Comparison of ENCODE assay signal across 27 mouse cellular contexts in the genomic region with DNA sequence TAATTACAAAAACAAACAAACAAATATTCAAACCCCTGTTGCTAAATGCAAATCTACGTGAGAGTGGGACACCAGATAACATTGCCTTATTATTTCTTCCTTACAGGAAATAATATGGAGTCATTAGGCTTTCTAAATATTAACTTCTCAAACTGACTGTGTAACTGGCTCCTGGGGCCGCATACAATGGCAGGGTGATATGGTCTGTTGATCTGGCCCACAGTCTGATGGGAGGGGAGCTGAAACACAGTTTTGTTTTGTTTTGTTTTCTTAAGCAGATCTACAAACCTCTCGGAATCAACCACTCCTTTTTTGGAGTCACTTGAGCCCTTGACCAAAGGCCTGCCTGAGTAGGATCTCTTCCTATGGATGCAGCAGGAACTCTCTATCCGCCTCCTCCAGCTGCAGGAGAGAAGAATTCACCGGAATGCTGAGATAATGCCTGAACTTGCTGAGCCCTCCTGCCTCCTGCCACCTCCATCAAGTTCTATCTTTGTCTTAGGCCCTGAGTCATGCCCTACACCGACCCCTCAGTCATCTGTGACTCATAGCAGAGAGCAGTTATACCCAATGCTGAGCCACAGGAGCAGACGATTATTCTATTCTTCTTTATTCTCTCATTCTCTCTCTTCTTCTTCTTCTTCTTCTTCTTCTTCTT.
DNase-seq lines count a peak whose midpoint lies in the region; ATAC-seq lines count a peak whose summit lies in the region.
"Had no signal": no experiment of that assay in that cellular context is flagged by ENCODE, and none has a peak within 500 bp of the region (broad histone marks: within the 10 kb centered on the region; RNA-seq: fewer than 3 reads in every experiment).

No protein-coding gene starts in this region.

- H3K9ac ChIP-seq in kidney, embryonic 14.5 days (ENCODE audit: low read depth, low read length): no peak overlapping the region
- H3K9ac ChIP-seq: embryonic facial prominence, embryonic 13.5 days; forebrain, postnatal 0 days; heart, embryonic 13.5 days; hindbrain, embryonic 14.5 days; limb, embryonic 13.5 days; liver, embryonic 12.5 days; liver, postnatal 0 days; midbrain, embryonic 12.5 days; neural tube, embryonic 15.5 days had no signal

- H3K4me3 ChIP-seq in kidney, embryonic 14.5 days (ENCODE audit: low read length): no peak overlapping the region
- H3K4me3 ChIP-seq: embryonic facial prominence, embryonic 13.5 days; erythroblast, embryonic 14.5 days; heart, embryonic 13.5 days; layer of hippocampus, adult 2 months; limb, embryonic 13.5 days; liver, embryonic 12.5 days; megakaryocyte, embryonic 14.5 days; midbrain, embryonic 12.5 days; neural tube, embryonic 15.5 days had no signal

- ATAC-seq in kidney, embryonic 14.5 days (ENCODE audit: low FRiP score, low TSS enrichment): peak; percentile 73; the same call in 1 of the 2 replicates
- ATAC-seq: forebrain, postnatal 0 days; liver, embryonic 12.5 days; liver, postnatal 0 days had no signal

- H3K36me3 ChIP-seq in kidney, embryonic 14.5 days (ENCODE audit: control insufficient read depth, insufficient read depth, low read length): no peaks in the 10 kb centered on the region
- H3K36me3 ChIP-seq: embryonic facial prominence, embryonic 13.5 days; heart, embryonic 13.5 days; limb, embryonic 13.5 days; liver, embryonic 12.5 days; midbrain, embryonic 12.5 days; neural tube, embryonic 15.5 days had no signal

- 72% methylated on average over 7 of the region's 7 CpGs for WGBS in kidney, embryonic 14.5 days

- peak overlapping the region; percentile 55; the same call in 1 of the 2 replicates for H3K27ac ChIP-seq in kidney, embryonic 14.5 days (ENCODE audit: low read depth, low read length)
- H3K27ac ChIP-seq: embryonic facial prominence, embryonic 13.5 days; heart, embryonic 13.5 days; hindbrain, embryonic 14.5 days; layer of hippocampus, adult 2 months; limb, embryonic 13.5 days; liver, embryonic 12.5 days; midbrain, embryonic 12.5 days; neural tube, embryonic 15.5 days had no signal

- no peaks in the 10 kb centered on the region for H3K4me1 ChIP-seq in kidney, embryonic 14.5 days (ENCODE audit: control insufficient read depth, insufficient read depth, low read length)
- H3K4me1 ChIP-seq: embryonic facial prominence, embryonic 13.5 days; limb, embryonic 13.5 days; liver, embryonic 12.5 days; megakaryocyte, embryonic 14.5 days; midbrain, embryonic 12.5 days; neural tube, embryonic 15.5 days had no signal

- DNase-seq in adrenal gland, adult (ENCODE audit: inconsistent age in 2 of 2, low spot score in 1 of 2): peak; percentile 40 to 58
- DNase-seq in adrenal gland, postnatal 10 days: no peak
- no peak for DNase-seq in kidney, adult 8-10 months
- DNase-seq in 3T3-L1 (ENCODE audit: low read depth, low spot score) (peak; percentile 86), ZHBTc4 (ENCODE audit: low read depth, low spot score) (peak; percentile 2)
- no peak for DNase-seq in left cerebral cortex, adult 11 months (ENCODE audit: low spot score)
- DNase-seq in urinary bladder, postnatal 10 days (ENCODE audit: low spot score): no peak
- DNase-seq: cerebellum, adult 18-20 months; cerebellum, postnatal 10 days; forebrain, postnatal 0 days; heart, postnatal 10 days; kidney, postnatal 14 days; liver, postnatal 0 days; lung, postnatal 4 days; retina, postnatal 1 day; right cerebral cortex, postnatal 14 days had no signal

- H3K27me3 ChIP-seq in kidney, embryonic 14.5 days (ENCODE audit: control insufficient read depth, insufficient read depth, low read length): no peaks in the 10 kb centered on the region
- H3K27me3 ChIP-seq: embryonic facial prominence, embryonic 13.5 days; heart, embryonic 13.5 days; limb, embryonic 13.5 days; liver, embryonic 12.5 days; megakaryocyte, embryonic 14.5 days; neural tube, embryonic 15.5 days had no signal

- H3K9me3 ChIP-seq in kidney, embryonic 14.5 days (ENCODE audit: control insufficient read depth, low read length): no peaks in the 10 kb centered on the region
- H3K9me3 ChIP-seq: embryonic facial prominence, embryonic 13.5 days; heart, embryonic 13.5 days; limb, embryonic 13.5 days; liver, embryonic 12.5 days; midbrain, embryonic 12.5 days; neural tube, embryonic 15.5 days had no signal

- H3K4me2 ChIP-seq in kidney, embryonic 14.5 days (replicated peaks; ENCODE audit: low read depth, low read length): no peak overlapping the region
- H3K4me2 ChIP-seq: embryonic facial prominence, embryonic 13.5 days; heart, embryonic 13.5 days; hindbrain, embryonic 14.5 days; limb, embryonic 13.5 days; liver, embryonic 12.5 days; midbrain, embryonic 12.5 days; neural tube, embryonic 15.5 days had no signal

Comparison
In these comparisons a context has a peak if more than half of its experiments do, and no peak if none do; other contexts are left out.
1. DNase-seq: peak in adrenal gland, adult (2 of 2), 3T3-L1 (single experiment) and ZHBTc4 (single experiment); none in adrenal gland, postnatal 10 days (single experiment), kidney, adult 8-10 months (0 of 2), left cerebral cortex, adult 11 months (single experiment) and urinary bladder, postnatal 10 days (single experiment).